In the genomic region with DNA sequence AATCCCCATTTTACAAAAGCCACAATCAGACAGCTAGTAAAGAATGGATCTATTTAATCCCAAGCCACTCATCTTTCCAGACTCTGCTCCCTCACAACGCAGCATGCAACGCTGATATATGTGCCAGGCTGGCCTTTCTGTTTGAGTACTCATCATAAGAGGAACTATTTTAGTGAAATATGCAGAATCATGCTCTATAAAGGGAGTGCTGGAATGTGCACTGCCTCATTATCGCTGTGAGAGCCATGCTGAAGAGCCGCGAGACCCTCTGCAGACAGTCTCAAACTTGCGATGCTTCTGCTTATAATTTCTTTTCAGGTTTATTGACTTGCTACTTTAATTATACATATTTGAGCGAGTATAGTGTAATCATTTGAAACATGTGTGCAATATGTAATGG, we compare ENCODE assay signal across 15 mouse cellular contexts.
"Had no signal": no experiment of that assay in that cellular context is flagged by ENCODE, and none has a peak within 500 bp of the region (broad histone marks: within the 10 kb centered on the region; RNA-seq: fewer than 3 reads in every experiment).

No protein-coding gene starts in this region.

- ATAC-seq: midbrain, embryonic 15.5 days had no signal

- H3K4me3 ChIP-seq: liver, embryonic 13.5 days; midbrain, embryonic 12.5 days; midbrain, embryonic 15.5 days had no signal

- H3K4me2 ChIP-seq: liver, embryonic 13.5 days; midbrain, embryonic 12.5 days; midbrain, embryonic 15.5 days had no signal

- H3K27ac ChIP-seq: kidney, postnatal 0 days; liver, embryonic 13.5 days; macrophage; midbrain, embryonic 12.5 days; midbrain, embryonic 15.5 days; stomach, postnatal 0 days had no signal

- H3K9me3 ChIP-seq: liver, embryonic 13.5 days; midbrain, embryonic 12.5 days; midbrain, embryonic 15.5 days had no signal

- H3K36me3 ChIP-seq: liver, embryonic 13.5 days; midbrain, embryonic 12.5 days; midbrain, embryonic 15.5 days had no signal

- H3K27me3 ChIP-seq: liver, embryonic 13.5 days had no signal

- H3K4me1 ChIP-seq: liver, embryonic 13.5 days had no signal

- H3K9ac ChIP-seq: liver, embryonic 13.5 days; midbrain, embryonic 12.5 days; midbrain, embryonic 15.5 days had no signal

- DNase-seq: kidney, adult 2 months; kidney, postnatal 25 days; liver, embryonic 13.5 days; lung, adult 2 months; lung, postnatal 14 days; right cerebral cortex, adult 18-20 months; right cerebral cortex, postnatal 14 days; right cerebral cortex, postnatal 4 days; thymus, adult 2 months; thymus, postnatal 25 days had no signal
